Mouse (Mus musculus) layer of hippocampus, adult 2 months (tissue): ENCODE measurements around the gene Srrm1. TPM values are rescaled to one million over a fixed set of nuclear protein-coding genes. Genes with fewer than 3 reads are reported as not detected.
"Not testable (repeated sequence)": the region's sequence is repeated elsewhere in the genome, so short reads cannot be mapped to it uniquely, and the experiment has no call there.

Experiments used
- DNase-seq, 2 experiments: peaks; one replicate each; pipeline ENCODE4 v3.0.0; 2022; ENCODE audit warnings: low spot score in 2 of 2
- H3K27ac ChIP-seq: fragments of 200-600 bp; 2 replicates; pipeline ENCODE4 v1.8.1; 2022
- H3K4me3 ChIP-seq: fragments of 200-600 bp; 2 replicates; pipeline ENCODE4 v1.8.1; 2022; ENCODE audit warnings: mild to moderate bottlenecking
- CTCF ChIP-seq: fragments of 200-600 bp; conservative IDR thresholded peaks from 2 replicates; pipeline ENCODE4 v1.8.1; 2022; ENCODE audit warnings: antibody characterized with exemption, mild to moderate bottlenecking, moderate library complexity
- total RNA-seq, 2 experiments: library from RNA; stranded (reverse); gene quantifications; 2 replicates each; pipeline ENCODE4 v1.2.3; 2021

The Srrm1 gene
- total RNA-seq, 2 experiments from 2014 or later, result 136 to 153 TPM

DNA sequence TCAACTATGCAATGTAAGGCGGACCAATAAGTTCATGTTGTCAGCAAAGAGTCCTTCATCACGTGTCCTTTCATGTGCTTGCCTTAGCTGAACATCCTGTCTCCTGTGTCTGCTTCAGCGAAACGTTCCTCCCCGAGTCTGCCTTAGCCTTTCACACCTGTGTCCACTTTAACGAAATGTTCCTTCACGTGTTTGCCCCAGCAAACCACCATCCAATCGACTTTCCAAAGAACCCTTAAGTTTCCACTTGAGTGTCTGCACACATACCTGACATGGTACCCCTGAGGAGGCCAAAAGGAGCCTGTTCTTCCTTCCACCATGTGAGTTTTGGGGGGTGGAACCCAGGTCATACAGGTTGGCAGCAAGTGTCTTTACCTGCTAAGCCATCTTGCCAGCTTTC, 61.9 kb downstream of the Srrm1 start:
- Histone ChIP-seq H3K4me3 (no peak overlapping the region), H3K27ac (no peak overlapping the region)
- DNase-seq, result no peak
- TF ChIP-seq CTCF, result no peak

- no peak for TF ChIP-seq CTCF
- H3K4me3 ChIP-seq, result no peak overlapping the region
- no peak for DNase-seq
These were observed 65.1 kb downstream of the Srrm1 start for GRCm38 (mm10) chr4:135287975-135288374.

DNA sequence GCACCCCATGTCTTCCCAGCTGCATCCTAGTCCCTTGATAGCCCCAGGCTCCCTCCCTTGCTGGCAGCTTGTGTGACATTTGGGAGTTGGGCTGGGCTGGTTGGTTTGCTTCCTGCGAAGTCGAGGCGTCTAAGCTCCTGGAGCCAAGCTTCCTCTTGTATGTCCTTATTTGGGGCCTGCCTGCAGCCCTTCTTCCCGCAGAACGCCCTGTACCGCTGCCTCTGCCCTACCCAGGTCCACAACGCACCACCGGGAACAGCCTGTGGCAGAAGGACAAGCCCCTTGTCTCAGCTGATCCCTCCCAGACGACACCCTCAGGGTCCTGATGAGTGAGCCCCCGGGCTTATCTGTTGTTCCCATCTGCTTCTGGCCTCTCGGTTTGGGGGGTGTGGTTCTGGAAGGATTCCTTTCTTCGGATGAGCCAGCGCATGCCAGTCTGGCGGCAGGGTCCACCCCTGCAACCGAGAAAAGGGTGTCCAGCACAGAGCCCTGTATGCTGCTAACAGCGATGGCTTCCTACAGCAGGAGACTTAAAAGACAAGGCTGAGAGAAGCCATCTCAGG, 66.2 kb downstream of the Srrm1 start:
- no peak for DNase-seq
- H3K4me3 ChIP-seq, result no peak overlapping the region
- no peak for TF ChIP-seq CTCF
- peak overlapping the region; percentile 68 for H3K27ac ChIP-seq

More at GRCm38 (mm10) chr4:135287975-135288374, 65.1 kb downstream of the Srrm1 start:
- no peak overlapping the region for H3K27ac ChIP-seq

GRCm38 (mm10) chr4:135286033-135286622, 67.0 kb downstream of the Srrm1 start:
- Histone ChIP-seq H3K4me3 (no peak overlapping the region), H3K27ac (peak overlapping the region; percentile 68)
- DNase-seq, result peak in 1 of 2 experiments; percentile 12
- no peak for TF ChIP-seq CTCF

GRCm38 (mm10) chr4:135285436-135285835, 67.7 kb downstream of the Srrm1 start:
- Histone ChIP-seq H3K27ac (no peak overlapping the region), H3K4me3 (no peak overlapping the region)
- DNase-seq, result no peak
- no peak for TF ChIP-seq CTCF

- TF ChIP-seq CTCF, result peak; percentile 46
- Histone ChIP-seq H3K4me3 (no peak overlapping the region), H3K27ac (no peak overlapping the region)
- no peak for DNase-seq
These were observed 69.2 kb downstream of the Srrm1 start for GRCm38 (mm10) chr4:135283875-135284274.

- TF ChIP-seq CTCF, result no peak
- H3K27ac ChIP-seq, result no peak overlapping the region
These were observed 69.7 kb downstream of the Srrm1 start for GRCm38 (mm10) chr4:135283417-135283816.

DNA sequence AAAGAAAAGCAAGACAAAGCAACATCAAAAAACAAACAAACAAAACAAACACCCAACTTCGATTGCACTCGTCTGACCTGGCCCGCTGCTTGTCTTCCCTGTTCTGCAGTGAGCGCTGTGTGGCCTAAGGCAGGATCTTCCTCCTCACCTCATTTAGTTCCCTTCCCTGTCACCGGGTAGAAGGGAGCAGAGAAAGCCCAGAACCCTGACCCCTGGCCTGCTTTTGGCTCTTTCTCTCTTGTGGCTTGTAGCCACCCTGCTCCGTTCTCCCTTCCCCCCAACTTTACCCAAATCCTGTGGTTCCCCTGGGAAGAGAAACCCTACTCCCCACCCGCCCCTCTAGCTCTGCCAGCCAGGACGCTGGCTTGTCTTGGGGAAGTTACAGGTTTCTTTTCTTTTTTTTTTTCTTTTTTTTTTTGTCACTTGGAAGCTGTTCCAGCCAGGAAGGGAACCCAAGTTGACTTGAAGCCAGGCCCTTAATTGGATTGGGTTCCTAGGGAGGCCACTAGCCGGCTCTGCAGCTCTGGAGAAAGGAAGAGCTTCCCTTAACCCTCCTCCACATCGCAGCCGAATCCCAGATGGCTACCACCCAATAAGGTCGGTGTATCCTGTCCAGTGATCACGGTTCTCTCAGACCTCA, 70.3 kb downstream of the Srrm1 start:
- H3K4me3 ChIP-seq, result no peak overlapping the region
- peak in 1 of 2 experiments; percentile 16 for DNase-seq
- peak; percentile 26; the same call in 1 of the 2 replicates for TF ChIP-seq CTCF
- H3K27ac ChIP-seq, result no peak overlapping the region

More at GRCm38 (mm10) chr4:135283417-135283816, 69.7 kb downstream of the Srrm1 start:
- no peak overlapping the region for H3K4me3 ChIP-seq
- no peak for DNase-seq

DNA sequence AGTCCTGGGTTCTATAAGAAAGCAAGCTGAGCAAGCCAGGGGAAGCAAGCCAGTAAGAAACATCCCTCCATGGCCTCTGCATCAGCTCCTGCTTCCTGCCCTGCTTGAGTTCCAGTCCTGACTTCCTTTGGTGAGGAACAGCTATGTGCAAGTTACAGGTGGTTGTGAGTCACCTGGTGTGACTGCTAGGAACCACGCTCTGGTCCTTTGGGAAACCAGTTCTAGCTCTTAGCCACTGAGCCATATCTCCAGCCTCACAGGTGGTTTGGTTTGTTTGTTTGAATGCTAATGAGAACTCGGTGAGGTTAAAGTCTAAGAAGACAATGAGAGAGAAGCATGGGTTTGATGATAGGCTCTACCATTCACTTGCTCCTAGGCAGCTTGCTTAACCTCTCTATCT, 73.1 kb downstream of the Srrm1 start:
- not testable (repeated sequence) for DNase-seq, H3K4me3 ChIP-seq, H3K27ac ChIP-seq

DNA sequence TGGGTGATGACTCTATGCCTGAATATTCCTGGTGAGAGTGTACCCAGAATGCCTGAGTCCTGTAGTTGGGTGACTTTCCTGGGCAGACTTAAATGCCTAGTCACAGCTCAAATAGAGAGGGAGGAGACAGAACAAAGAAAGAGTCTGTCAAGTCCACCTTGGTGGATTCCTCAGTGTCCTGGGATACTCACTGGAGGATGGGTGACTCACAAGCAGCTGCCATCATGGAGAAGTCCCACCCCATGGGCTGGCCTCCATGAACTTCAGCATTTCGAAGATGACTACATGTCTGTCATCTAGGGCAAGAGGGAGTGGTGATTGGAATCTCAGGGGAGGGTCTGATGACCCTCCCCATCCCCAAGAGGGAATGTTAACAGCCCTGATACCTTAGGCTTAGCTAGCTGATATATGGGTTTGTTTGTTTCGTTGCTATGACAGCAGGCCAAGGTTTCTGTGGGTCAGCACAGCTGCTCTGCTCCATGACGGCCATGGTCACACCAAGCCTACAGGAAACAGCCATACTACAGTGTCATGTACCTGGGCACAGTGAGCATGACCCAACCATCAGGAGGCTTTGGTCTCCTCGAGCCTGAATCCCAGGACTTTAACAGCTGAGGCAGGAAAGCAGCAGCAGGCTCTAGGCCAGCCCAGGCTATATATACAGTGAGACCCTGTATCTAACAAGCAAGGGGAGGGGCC, 76.3 kb downstream of the Srrm1 start:
- no peak overlapping the region for H3K4me3 ChIP-seq
- DNase-seq, result no peak
- H3K27ac ChIP-seq, result no peak overlapping the region
- TF ChIP-seq CTCF, result no peak

GRCm38 (mm10) chr4:135274761-135275160, 78.4 kb downstream of the Srrm1 start:
- Histone ChIP-seq H3K4me3 (no peak overlapping the region), H3K27ac (no peak overlapping the region)
- TF ChIP-seq CTCF, result no peak
- DNase-seq, result no peak

DNA sequence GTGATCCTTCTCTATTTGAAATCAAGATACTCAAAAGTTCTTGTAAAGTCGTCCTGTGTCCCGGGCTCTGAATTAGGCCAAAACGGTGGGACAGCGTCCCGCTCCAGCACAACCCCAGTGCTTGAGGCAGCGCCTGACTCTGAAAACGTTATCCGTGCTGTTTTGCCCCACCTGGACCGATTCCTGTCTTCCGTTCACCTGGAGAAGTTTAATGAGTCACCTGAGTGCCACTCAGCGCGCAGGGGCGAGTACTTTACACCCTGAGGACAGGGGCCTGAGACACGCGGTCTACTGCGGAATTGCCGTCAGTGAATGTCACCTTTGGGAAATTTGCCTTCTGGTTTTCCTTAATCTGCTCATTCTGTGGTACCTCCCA, 79.8 kb downstream of the Srrm1 start:
- no peak for DNase-seq
- H3K27ac ChIP-seq, result peak overlapping the region; percentile 91
- TF ChIP-seq CTCF, result no peak
- peak overlapping the region; percentile 85 for H3K4me3 ChIP-seq

DNA sequence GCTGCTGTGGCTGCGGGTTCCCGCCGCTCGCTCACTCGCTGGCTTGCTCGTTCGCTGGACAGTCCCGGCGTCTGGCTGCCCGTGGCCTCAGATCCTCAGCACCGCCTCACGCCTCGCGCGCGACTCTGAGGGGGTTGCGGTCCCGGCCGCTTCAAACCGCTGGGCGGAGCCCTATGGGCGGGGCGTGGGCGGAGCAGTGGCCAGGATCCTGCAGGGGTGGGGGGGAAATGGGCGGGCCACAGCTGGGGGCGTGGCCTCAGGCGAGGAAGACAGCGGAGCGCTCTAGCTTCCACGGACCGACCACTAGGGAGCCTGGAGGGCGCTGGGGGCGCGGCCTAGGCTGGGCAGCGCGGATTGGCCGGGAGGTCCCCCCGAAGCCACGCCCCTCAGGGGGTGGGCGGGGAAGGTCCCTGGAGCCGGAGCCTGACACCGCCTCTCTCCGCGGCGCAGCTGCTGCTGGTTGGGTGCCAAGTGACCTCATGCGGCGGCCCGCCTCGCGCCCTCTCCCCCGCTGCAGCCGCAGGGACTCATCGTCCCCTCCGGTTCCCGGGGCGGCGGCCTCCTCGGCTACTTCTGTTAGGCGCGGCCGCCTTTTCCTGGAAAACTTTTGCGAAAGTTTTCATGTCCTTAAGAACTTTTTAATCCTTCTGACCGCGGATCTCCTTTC, 80.3 kb downstream of the Srrm1 start, which contains the start of gene Clic4:
Gene Clic4, minus strand, starts transcription at position 175 of the 667 bp plus-strand sequence.
- peak; percentile 93 to 95 for DNase-seq
- peak within 1 kb of the TSS; percentile 85 for H3K4me3 ChIP-seq
- TF ChIP-seq CTCF, result peak; percentile 69
- H3K27ac ChIP-seq, result peak within 1 kb of the TSS; percentile 91
